Mouse (Mus musculus) fibroblast of lung, adult 2 months (primary cell): ENCODE measurements around the gene Adcy10.

Source experiments
- DNase-seq: peaks from one replicate; pipeline ENCODE4 v3.0.0-alpha.2; 2011; ENCODE audit warnings: low read depth

Gene Adcy10

GRCm38 (mm10) chr1:165604203-165604602, 119.2 kb downstream of the Adcy10 start:
- DNase-seq: no peak

- no peak for DNase-seq
Observed at GRCm38 (mm10) chr1:165605108-165605507, 120.1 kb downstream of the Adcy10 start.

- no peak for DNase-seq
Observed at GRCm38 (mm10) chr1:165605774-165606173, 120.8 kb downstream of the Adcy10 start.

GRCm38 (mm10) chr1:165608904-165609303, 123.9 kb downstream of the Adcy10 start:
- no peak for DNase-seq

GRCm38 (mm10) chr1:165609495-165610320, 124.7 kb downstream of the Adcy10 start:
- DNase-seq: no peak

- peak; percentile 72 for DNase-seq
Observed at GRCm38 (mm10) chr1:165610321-165610999, 125.5 kb downstream of the Adcy10 start.

GRCm38 (mm10) chr1:165612714-165613113, 127.7 kb downstream of the Adcy10 start:
- no peak for DNase-seq

GRCm38 (mm10) chr1:165613926-165614325, 128.9 kb downstream of the Adcy10 start:
- DNase-seq: no peak

- DNase-seq: no peak
Observed at GRCm38 (mm10) chr1:165614793-165615192, 129.8 kb downstream of the Adcy10 start.

- no peak for DNase-seq
Observed at GRCm38 (mm10) chr1:165616652-165617051, 131.7 kb downstream of the Adcy10 start.

- DNase-seq: no peak
Observed at GRCm38 (mm10) chr1:165617166-165617891, 132.3 kb downstream of the Adcy10 start.

- DNase-seq: no peak
Observed at GRCm38 (mm10) chr1:165618201-165618624, 133.2 kb downstream of the Adcy10 start.

- no peak for DNase-seq
Observed at GRCm38 (mm10) chr1:165625058-165625457, 140.1 kb downstream of the Adcy10 start.

GRCm38 (mm10) chr1:165625896-165626295, 140.9 kb downstream of the Adcy10 start:
- no peak for DNase-seq
